Mouse (Mus musculus) retina, embryonic 14.5 days (tissue): ENCODE measurements at regions not wholly inside any gene's neighbourhood (a gene's known extent, or its start where the extent isn't known, plus 50 kb on each side); places are given as distances from the start of the nearest gene placed in this dataset.
A peak's percentile ranks its signal among the peaks of the same experiment; 100 is the strongest.

Experiments used
- DNase-seq: peaks from one replicate; pipeline ENCODE4 v3.0.0-alpha.2; 2015; ENCODE audit warnings: low spot score

GRCm38 (mm10) chr17:14497086-14497485, 196.9 kb downstream of the Thbs2 start:
- no peak for DNase-seq

GRCm38 (mm10) chr17:14493751-14494320, 200.2 kb downstream of the Thbs2 start:
- DNase-seq, result no peak

GRCm38 (mm10) chr17:14492936-14493335, 201.1 kb downstream of the Thbs2 start:
- no peak for DNase-seq

- peak; percentile 61 for DNase-seq
Observed at GRCm38 (mm10) chr17:14481746-14482145, 202.4 kb downstream of the Smoc2 start.

DNA sequence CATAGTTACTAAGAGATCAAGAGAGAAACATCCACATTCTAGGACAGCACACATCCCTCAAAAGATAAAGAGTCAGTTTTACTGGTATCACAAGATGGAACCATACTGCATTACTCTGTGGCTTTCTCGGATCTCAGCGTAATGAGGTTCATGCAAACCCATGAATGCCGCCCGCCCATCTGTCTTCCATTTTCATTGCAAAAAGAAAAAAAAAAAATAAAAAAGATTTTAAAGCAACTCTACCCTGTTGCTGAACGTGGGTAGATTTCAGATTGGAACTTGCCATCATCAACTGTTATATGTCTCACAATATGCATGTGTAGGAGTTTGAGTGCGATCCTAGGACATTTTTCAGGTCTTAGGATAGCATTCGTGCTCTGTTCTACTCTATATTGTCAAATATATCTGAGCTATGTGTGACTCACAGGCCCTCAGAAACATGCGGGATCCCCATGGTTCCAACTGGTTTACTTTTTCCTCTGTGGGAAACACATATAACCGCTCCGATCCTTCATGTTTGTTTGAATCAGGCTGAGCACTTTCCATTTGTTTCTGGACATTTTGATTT, 199.7 kb downstream of the Smoc2 start:
- DNase-seq, result no peak

DNA sequence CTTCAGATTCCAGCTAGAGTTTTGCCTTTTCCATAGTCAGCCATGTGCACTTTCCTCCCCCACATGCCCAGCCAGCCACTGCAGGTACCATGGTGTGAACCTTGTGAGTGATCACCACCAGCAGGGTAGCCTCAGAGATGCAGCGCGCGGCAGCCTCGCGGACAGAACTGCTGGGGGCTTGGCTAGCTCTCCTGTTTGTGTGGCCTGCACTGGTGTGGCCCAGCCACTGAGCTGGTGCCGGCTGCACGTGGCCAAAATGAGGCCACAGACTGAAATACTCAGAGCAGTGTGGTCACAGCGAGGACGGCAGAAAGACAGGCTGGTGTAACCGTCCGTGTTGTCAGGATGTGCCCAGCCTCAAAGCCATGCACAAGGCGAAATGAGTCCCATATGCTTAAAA, 197.4 kb downstream of the Smoc2 start:
- no peak for DNase-seq

GRCm38 (mm10) chr17:14475778-14476647, 196.7 kb downstream of the Smoc2 start:
- DNase-seq, result no peak

- no peak for DNase-seq
Observed at GRCm38 (mm10) chr17:14475277-14475676, 196.0 kb downstream of the Smoc2 start.

DNA sequence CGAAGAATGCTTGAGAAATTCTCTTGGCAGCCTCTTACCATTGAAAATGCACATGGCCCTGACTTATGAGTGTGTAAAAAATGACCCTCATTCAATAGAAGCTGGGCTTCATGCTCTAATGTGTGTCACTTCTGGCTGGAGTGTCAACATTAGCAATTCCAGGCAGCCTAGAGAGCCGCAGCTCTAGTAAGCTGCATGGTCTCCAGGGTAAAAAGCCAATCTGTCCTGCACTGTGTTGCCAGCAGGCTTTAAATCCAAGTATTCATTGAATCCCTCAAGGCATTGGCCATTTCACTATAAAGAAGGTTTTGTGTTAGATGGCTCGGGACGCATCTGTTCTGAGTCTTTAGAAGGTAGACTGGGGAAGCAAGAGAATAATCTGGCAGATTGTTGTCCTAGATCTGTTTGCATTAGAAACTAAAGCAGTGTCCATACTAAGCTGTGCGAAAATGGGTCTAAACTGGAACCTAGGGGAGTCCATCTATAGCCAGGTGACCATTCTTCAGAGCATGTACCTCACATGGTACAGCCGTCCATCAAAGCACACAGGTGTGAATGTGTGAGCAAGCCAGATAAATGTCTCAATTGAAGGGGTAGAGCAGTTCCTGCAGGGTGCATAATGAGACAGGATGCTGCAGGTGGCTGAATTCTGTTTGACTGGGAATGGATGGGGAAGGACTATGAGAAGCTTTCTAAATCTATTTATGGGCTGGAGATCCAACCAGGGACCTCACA, 189.6 kb downstream of the Smoc2 start:
- DNase-seq, result peak; percentile 34

- no peak for DNase-seq
Observed at GRCm38 (mm10) chr17:14455251-14455743, 176.0 kb downstream of the Smoc2 start.
